Mouse (Mus musculus): ENCODE results near the gene Pfdn6. TPM values are rescaled to one million over a fixed set of nuclear protein-coding genes. Genes with fewer than 3 reads are reported as not detected.
"Not testable (repeated sequence)": the region's sequence is repeated elsewhere in the genome, so short reads cannot be mapped to it uniquely, and the experiment has no call there.

Gene Pfdn6
- total RNA-seq (2021): 10 to 100 TPM; 56.7 to 58.6 TPM
- long read RNA-seq, experiment 1, transcript Pfdn6-201 (4 exons, 807 nt): major isoform, 31 of 40 reads
- long read RNA-seq, experiment 1, partial matches to known transcripts: 5 of 40 reads
- long read RNA-seq, experiment 1, other reads (novel, unspliced or antisense): 0 of 40 reads
- long read RNA-seq, experiment 2, transcript Pfdn6-201 (4 exons, 807 nt): major isoform, 53 of 65 reads
- long read RNA-seq, experiment 2, transcript Pfdn6-204 (5 exons, 560 nt): minor isoform, 7 of 65 reads
- long read RNA-seq, experiment 2, partial matches to known transcripts: 3 of 65 reads
- long read RNA-seq, experiment 2, other reads (novel, unspliced or antisense): 2 of 65 reads

- intact Hi-C loops (cut with DNase I): loop anchor here (2.0 kb wide), 1 partner anchor 14 kb away; the partner anchor contains the start of gene Vps52
- DNase-seq: peak; percentile 77 to 80
Observed at GRCm38 (mm10) chr17:33940206-33940805, at the start of gene Pfdn6, which contains the start of gene Wdr46. TSS of gene Pfdn6 (minus strand) at chr17:33940343. TSS of gene Wdr46 (plus strand) at chr17:33940660.

- intact Hi-C loops (cut with DNase I): loop anchor here (1.0 kb wide), 1 partner anchor 14 kb away; no protein-coding TSS in a partner anchor
- peak; percentile 45 to 65 for DNase-seq
Observed at GRCm38 (mm10) chr17:33982136-33982535, 42.0 kb upstream of the Pfdn6 start.

- peak; percentile 83 to 86 for DNase-seq
- intact Hi-C loops (cut with DNase I): not testable (repeated sequence)
Observed at GRCm38 (mm10) chr17:33981192-33981909, 41.2 kb upstream of the Pfdn6 start.

GRCm38 (mm10) chr17:33980181-33981035 is 40.3 kb upstream of the Pfdn6 start:
- intact Hi-C loops (cut with DNase I): no loop called here
- DNase-seq: no peak

- intact Hi-C loops (cut with DNase I): no loop called here
- DNase-seq: no peak
Observed at GRCm38 (mm10) chr17:33979512-33980050, 39.4 kb upstream of the Pfdn6 start.

GRCm38 (mm10) chr17:33978631-33979031 is 38.5 kb upstream of the Pfdn6 start:
- DNase-seq: peak; percentile 69 to 75
- intact Hi-C loops (cut with DNase I): no loop called here

- no peak for DNase-seq
- intact Hi-C loops (cut with DNase I): no loop called here
Observed at GRCm38 (mm10) chr17:33977861-33978557, 37.9 kb upstream of the Pfdn6 start.

- DNase-seq: no peak
- intact Hi-C loops (cut with DNase I): no loop called here
Observed at GRCm38 (mm10) chr17:33973572-33973971, 33.4 kb upstream of the Pfdn6 start.

GRCm38 (mm10) chr17:33972691-33973090 is 32.5 kb upstream of the Pfdn6 start:
- DNase-seq: no peak
- intact Hi-C loops (cut with DNase I): no loop called here

- no peak for DNase-seq
- intact Hi-C loops (cut with DNase I): loop anchor here (1.0 kb wide), 1 partner anchor 1333 kb away; no protein-coding TSS in a partner anchor
Observed at GRCm38 (mm10) chr17:33969394-33969793, 29.3 kb upstream of the Pfdn6 start.

- intact Hi-C loops (cut with DNase I): loop anchor here (1.0 kb wide), 2 partner anchors 13 to 1333 kb away; no protein-coding TSS in a partner anchor
- no peak for DNase-seq
Observed at GRCm38 (mm10) chr17:33968927-33969326, 28.8 kb upstream of the Pfdn6 start.

GRCm38 (mm10) chr17:33968489-33968888 is 28.3 kb upstream of the Pfdn6 start:
- peak; percentile 68 to 83 for DNase-seq
- intact Hi-C loops (cut with DNase I): loop anchor here (1.0 kb wide), 1 partner anchor 14 kb away; no protein-coding TSS in a partner anchor

GRCm38 (mm10) chr17:33965846-33966550 is 25.9 kb upstream of the Pfdn6 start:
- intact Hi-C loops (cut with DNase I): loop anchor here (1.0 kb wide), 1 partner anchor 1338 kb away; no protein-coding TSS in a partner anchor
- no peak for DNase-seq

- DNase-seq: no peak
- intact Hi-C loops (cut with DNase I): loop anchor here (1.0 kb wide), 1 partner anchor 1339 kb away; no protein-coding TSS in a partner anchor
Observed at GRCm38 (mm10) chr17:33965082-33965845, 25.1 kb upstream of the Pfdn6 start.

- DNase-seq: no peak
- intact Hi-C loops (cut with DNase I): no loop called here
Observed at GRCm38 (mm10) chr17:33962876-33963275, 22.7 kb upstream of the Pfdn6 start.

- DNase-seq: no peak
- intact Hi-C loops (cut with DNase I): loop anchor here (2.0 kb wide), 1 partner anchor 61 kb away; no protein-coding TSS in a partner anchor
Observed at GRCm38 (mm10) chr17:33959948-33960347, 19.8 kb upstream of the Pfdn6 start.

GRCm38 (mm10) chr17:33959135-33959534 is 19.0 kb upstream of the Pfdn6 start:
- DNase-seq: peak in 1 of 2 experiments; percentile 15
- intact Hi-C loops (cut with DNase I): loop anchor here (2.0 kb wide), 1 partner anchor 62 kb away; no protein-coding TSS in a partner anchor
